Mouse (Mus musculus): ENCODE data around the gene Olfr1249. TPM values are rescaled to one million over a fixed set of nuclear protein-coding genes. Genes with fewer than 3 reads are reported as not detected.
"Not testable (repeated sequence)": the region's sequence is repeated elsewhere in the genome, so short reads cannot be mapped to it uniquely, and the experiment has no call there.

Olfr1249 gene
- not detected in 2 replicates for polyA plus RNA-seq (2015; fragmentation: Nextera tagmentation; extraction: Ambion mirVana)

DNA sequence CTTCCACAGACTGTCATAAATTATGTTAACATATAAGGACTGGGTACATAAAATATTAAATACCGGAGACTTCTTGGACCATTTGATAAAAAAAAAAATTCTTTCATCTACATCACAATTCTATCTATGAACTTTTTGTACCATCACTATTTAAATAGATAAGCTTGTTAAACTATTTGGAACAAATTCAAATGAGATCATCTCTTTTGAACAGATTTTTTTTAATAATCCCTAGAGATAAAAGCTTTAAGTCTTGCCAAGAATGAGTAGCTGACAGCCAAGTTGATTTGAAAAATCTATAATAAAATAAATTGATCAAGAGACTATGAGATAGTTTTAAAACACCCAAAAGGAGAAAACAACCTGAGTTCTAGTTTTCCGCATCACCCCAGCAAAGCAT lies at the start of gene Olfr1249:
TSS of gene Olfr1249 (minus strand) at position 101 of the 400 bp plus-strand sequence.
- no peaks in the 10 kb centered on the region for H3K27me3 ChIP-seq

DNA sequence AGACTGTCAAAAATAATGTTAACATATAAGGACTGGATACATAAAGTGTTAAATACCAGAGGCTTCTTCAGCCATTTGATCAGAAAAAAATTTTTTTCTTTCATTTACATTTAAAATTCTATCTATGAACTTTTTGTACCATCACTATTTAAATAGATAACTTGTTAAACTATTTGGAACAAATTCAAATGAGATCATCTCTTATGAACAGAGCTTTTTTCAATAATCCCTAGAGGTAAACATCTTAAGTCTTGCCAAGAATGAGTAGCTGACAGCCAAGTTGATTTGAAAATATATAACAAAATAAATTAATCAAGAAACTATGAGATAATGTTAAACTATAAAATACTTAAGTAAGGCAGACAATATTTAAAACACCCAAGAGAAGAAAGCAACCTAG lies 37.1 kb upstream of the Olfr1249 start, which contains the start of gene Olfr1251:
TSS of gene Olfr1251 (minus strand) at position 101 of the 400 bp plus-strand sequence.
- H3K9ac ChIP-seq (replicated peaks): no peak within 1 kb of the TSS
- H3K4me1 ChIP-seq: no peaks in the 10 kb centered on the region
- no peaks in the 10 kb centered on the region for H3K9me3 ChIP-seq
- no peak within 1 kb of the TSS for H3K4me3 ChIP-seq
- no peaks in the 10 kb centered on the region for H3K27me3 ChIP-seq
- no peak for ATAC-seq (replicated peaks)
- no peak within 1 kb of the TSS for H3K4me2 ChIP-seq (replicated peaks)
- no peak within 1 kb of the TSS for H3K27ac ChIP-seq (replicated peaks)
- H3K36me3 ChIP-seq: no peaks in the 10 kb centered on the region

More for the DNA sequence above, at the start of gene Olfr1249:
- WGBS: 94% methylated on average over 2 of the region's 2 CpGs
- no peaks in the 10 kb centered on the region for H3K9me3 ChIP-seq
- no peak within 1 kb of the TSS for H3K9ac ChIP-seq (replicated peaks)
- no peaks in the 10 kb centered on the region for H3K36me3 ChIP-seq
- H3K4me3 ChIP-seq: no peak within 1 kb of the TSS
- H3K27ac ChIP-seq (replicated peaks): no peak within 1 kb of the TSS
- no peak for ATAC-seq (replicated peaks)
- H3K4me1 ChIP-seq: no peaks in the 10 kb centered on the region
- H3K4me2 ChIP-seq (replicated peaks): no peak within 1 kb of the TSS

DNA sequence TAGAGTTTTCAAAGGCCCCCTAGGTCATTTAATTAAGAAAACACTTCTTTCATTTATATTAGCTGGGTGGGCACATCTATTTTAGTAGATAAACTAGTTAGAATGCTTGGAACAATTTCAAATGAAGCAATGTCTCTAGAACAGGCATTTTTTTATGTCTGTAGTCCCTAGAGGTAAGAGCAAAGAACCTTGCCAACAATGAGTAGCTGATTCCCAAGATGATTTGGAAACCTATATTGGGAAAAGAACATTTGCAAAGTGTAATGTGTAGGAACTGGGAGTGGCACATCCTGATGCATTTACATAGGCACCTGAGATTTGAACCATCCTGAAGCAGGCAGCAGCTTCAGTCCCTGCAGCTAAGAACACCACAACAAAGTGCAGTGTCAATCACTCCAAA lies 26.6 kb upstream of the Olfr1249 start, which contains the start of gene Olfr1250:
TSS of gene Olfr1250 (minus strand) at position 101 of the 400 bp plus-strand sequence.
- no peaks in the 10 kb centered on the region for H3K36me3 ChIP-seq
- H3K4me2 ChIP-seq (replicated peaks): no peak within 1 kb of the TSS
- H3K9ac ChIP-seq (replicated peaks): no peak within 1 kb of the TSS
- ATAC-seq (replicated peaks): no peak
- no peaks in the 10 kb centered on the region for H3K4me1 ChIP-seq
- H3K27ac ChIP-seq (replicated peaks): no peak within 1 kb of the TSS
- H3K27me3 ChIP-seq: no peaks in the 10 kb centered on the region
- no peaks in the 10 kb centered on the region for H3K9me3 ChIP-seq
- no peak within 1 kb of the TSS for H3K4me3 ChIP-seq

DNA sequence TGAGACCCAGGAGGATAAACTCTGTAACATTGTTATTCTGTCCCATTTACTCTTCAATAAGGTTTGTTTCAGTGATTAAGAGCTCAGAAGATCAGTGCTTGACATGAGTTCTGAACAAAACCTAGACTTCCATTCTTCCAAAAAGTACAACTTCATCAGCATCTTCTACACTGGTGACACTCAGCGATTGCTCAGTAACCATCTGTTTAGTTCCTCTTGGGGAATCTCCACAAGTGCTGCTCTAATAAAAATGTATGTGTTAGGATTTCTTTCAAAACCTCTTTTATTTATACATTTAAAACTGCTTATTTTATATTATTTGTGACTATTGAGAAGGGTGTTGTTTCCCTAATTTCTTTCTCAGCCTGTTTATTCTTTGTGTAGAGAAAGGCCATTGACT lies 16.6 kb downstream of the Olfr1249 start, which contains the start of gene Olfr1248:
TSS of gene Olfr1248 (minus strand) at position 101 of the 400 bp plus-strand sequence.
- not testable (repeated sequence) for ATAC-seq (replicated peaks); H3K9ac ChIP-seq (replicated peaks); H3K27me3 ChIP-seq; H3K4me2 ChIP-seq (replicated peaks); H3K36me3 ChIP-seq; H3K4me1 ChIP-seq; H3K4me3 ChIP-seq; H3K27ac ChIP-seq (replicated peaks); H3K9me3 ChIP-seq
- 95% methylated on average over 1 of the region's 1 CpGs for WGBS

DNA sequence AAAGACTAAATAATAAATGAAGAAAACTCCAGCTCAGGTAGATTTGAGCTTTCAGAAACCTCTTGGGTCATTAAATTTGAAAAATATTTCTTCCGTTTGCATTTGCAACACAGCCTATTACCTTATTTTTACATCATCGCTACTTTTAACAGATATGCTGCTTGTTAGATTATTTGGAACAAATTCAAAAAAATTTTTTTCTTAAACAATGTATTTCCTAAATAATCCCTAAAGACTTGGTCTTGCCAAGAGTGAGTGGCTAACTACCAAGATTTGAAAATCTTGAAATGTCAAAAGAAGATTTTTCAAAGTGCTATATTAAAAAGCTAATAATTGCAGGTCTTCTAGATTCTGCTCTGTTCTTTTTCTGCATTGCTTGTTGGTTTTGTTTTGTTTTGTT lies 20.8 kb downstream of the Olfr1249 start, which contains the start of gene Olfr1247:
TSS of gene Olfr1247 (minus strand) at position 101 of the 400 bp plus-strand sequence.
- Histone ChIP-seq H3K36me3 (no peaks in the 10 kb centered on the region), H3K27ac (replicated peaks) (no peak within 1 kb of the TSS), H3K4me1 (no peaks in the 10 kb centered on the region), H3K4me3 (no peak within 1 kb of the TSS), H3K27me3 (no peaks in the 10 kb centered on the region), H3K9ac (replicated peaks) (no peak within 1 kb of the TSS), H3K4me2 (replicated peaks) (no peak within 1 kb of the TSS), H3K9me3 (no peaks in the 10 kb centered on the region)
- 90% methylated on average over 2 of the region's 2 CpGs for WGBS
- no peak for ATAC-seq (replicated peaks)

DNA sequence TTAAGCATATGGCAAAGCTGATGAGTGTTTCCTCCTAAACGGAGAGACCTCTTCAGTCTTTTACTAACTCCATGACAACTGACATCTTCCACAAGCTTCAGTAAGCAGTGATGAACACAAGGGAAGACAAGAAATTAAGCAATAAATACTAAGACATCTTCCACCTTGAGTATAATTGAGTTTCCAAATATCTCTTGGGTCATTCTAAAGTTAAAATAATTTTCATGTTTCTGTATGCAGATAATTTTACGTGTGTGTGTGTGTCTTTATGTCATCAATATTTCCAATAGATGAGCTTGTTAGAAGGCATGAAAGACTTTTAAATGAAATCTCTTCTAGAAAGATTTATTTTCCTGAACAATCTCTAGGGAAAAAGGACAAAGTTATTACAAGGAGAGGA lies 41.7 kb downstream of the Olfr1249 start, which contains the start of gene Olfr1246:
TSS of gene Olfr1246 (minus strand) at position 101 of the 400 bp plus-strand sequence.
- H3K4me1 ChIP-seq: no peaks in the 10 kb centered on the region
- H3K9ac ChIP-seq (replicated peaks): no peak within 1 kb of the TSS
- 89% methylated on average over 2 of the region's 2 CpGs for WGBS
- no peaks in the 10 kb centered on the region for H3K36me3 ChIP-seq
- no peak within 1 kb of the TSS for H3K4me3 ChIP-seq
- no peaks in the 10 kb centered on the region for H3K9me3 ChIP-seq
- no peak within 1 kb of the TSS for H3K4me2 ChIP-seq (replicated peaks)
- H3K27me3 ChIP-seq: no peaks in the 10 kb centered on the region
- ATAC-seq (replicated peaks): no peak
- H3K27ac ChIP-seq (replicated peaks): no peak within 1 kb of the TSS

Other genes with a start within 250 kb of the Olfr1249 start
- not detected in 2 replicates for gene Olfr1238, start 225.3 kb downstream of the Olfr1249 start, polyA plus RNA-seq (2015; fragmentation: Nextera tagmentation; extraction: Ambion mirVana)
- not detected in 2 replicates for gene Olfr1239, start 214.6 kb downstream of the Olfr1249 start, polyA plus RNA-seq (2015; fragmentation: Nextera tagmentation; extraction: Ambion mirVana)
- not detected in 2 replicates for gene Olfr1240, start 192.0 kb downstream of the Olfr1249 start, polyA plus RNA-seq (2015; fragmentation: Nextera tagmentation; extraction: Ambion mirVana)
- gene Olfr1241, start 147.9 kb downstream of the Olfr1249 start, polyA plus RNA-seq (2015; fragmentation: Nextera tagmentation; extraction: Ambion mirVana): not detected in 2 replicates
- gene Olfr1242, start 136.6 kb downstream of the Olfr1249 start, polyA plus RNA-seq (2015; fragmentation: Nextera tagmentation; extraction: Ambion mirVana): not detected in 2 replicates
- not detected in 2 replicates for gene Olfr1243, start 103.5 kb downstream of the Olfr1249 start, polyA plus RNA-seq (2015; fragmentation: Nextera tagmentation; extraction: Ambion mirVana)
- not detected in 2 replicates for gene Olfr1245, start 56.5 kb downstream of the Olfr1249 start, polyA plus RNA-seq (2015; fragmentation: Nextera tagmentation; extraction: Ambion mirVana)
- gene Olfr1246, start 41.8 kb downstream of the Olfr1249 start, polyA plus RNA-seq (2015; fragmentation: Nextera tagmentation; extraction: Ambion mirVana): not detected in 2 replicates
- gene Olfr1247, start 20.9 kb downstream of the Olfr1249 start, polyA plus RNA-seq (2015; fragmentation: Nextera tagmentation; extraction: Ambion mirVana): not detected in 2 replicates
- not detected in 2 replicates for gene Olfr1248, start 16.7 kb downstream of the Olfr1249 start, polyA plus RNA-seq (2015; fragmentation: Nextera tagmentation; extraction: Ambion mirVana)
- not detected in 2 replicates for gene Olfr1250, start 26.5 kb upstream of the Olfr1249 start, polyA plus RNA-seq (2015; fragmentation: Nextera tagmentation; extraction: Ambion mirVana)
- not detected in 2 replicates for gene Olfr1251, start 37.0 kb upstream of the Olfr1249 start, polyA plus RNA-seq (2015; fragmentation: Nextera tagmentation; extraction: Ambion mirVana)
- not detected in 2 replicates for gene Olfr1252, start 90.0 kb upstream of the Olfr1249 start, polyA plus RNA-seq (2015; fragmentation: Nextera tagmentation; extraction: Ambion mirVana)
- not detected in 2 replicates for gene Olfr1253, start 122.1 kb upstream of the Olfr1249 start, polyA plus RNA-seq (2015; fragmentation: Nextera tagmentation; extraction: Ambion mirVana)
- not detected in 2 replicates for gene Olfr1254, start 158.6 kb upstream of the Olfr1249 start, polyA plus RNA-seq (2015; fragmentation: Nextera tagmentation; extraction: Ambion mirVana)
- not detected in 2 replicates for gene Olfr1255, start 177.1 kb upstream of the Olfr1249 start, polyA plus RNA-seq (2015; fragmentation: Nextera tagmentation; extraction: Ambion mirVana)
- not detected in 2 replicates for gene Olfr1256, start 206.6 kb upstream of the Olfr1249 start, polyA plus RNA-seq (2015; fragmentation: Nextera tagmentation; extraction: Ambion mirVana)
- gene Olfr48, start 213.2 kb upstream of the Olfr1249 start, polyA plus RNA-seq (2015; fragmentation: Nextera tagmentation; extraction: Ambion mirVana): not detected in 2 replicates
- gene Olfr1257, start 243.5 kb upstream of the Olfr1249 start, polyA plus RNA-seq (2015; fragmentation: Nextera tagmentation; extraction: Ambion mirVana): not detected in 2 replicates

All from forebrain, embryonic 15.5 days (tissue).